Mouse (Mus musculus): Measurements from ENCODE around the gene Iqcj. TPM values are rescaled to one million over a fixed set of nuclear protein-coding genes. Genes with fewer than 3 reads are reported as not detected.
A peak's percentile ranks its signal among the peaks of the same experiment; 100 is the strongest.

Gene Iqcj
- total and polyA plus RNA-seq, 2 experiments from 2014 or later: 0.24 to 2.5 TPM

DNA sequence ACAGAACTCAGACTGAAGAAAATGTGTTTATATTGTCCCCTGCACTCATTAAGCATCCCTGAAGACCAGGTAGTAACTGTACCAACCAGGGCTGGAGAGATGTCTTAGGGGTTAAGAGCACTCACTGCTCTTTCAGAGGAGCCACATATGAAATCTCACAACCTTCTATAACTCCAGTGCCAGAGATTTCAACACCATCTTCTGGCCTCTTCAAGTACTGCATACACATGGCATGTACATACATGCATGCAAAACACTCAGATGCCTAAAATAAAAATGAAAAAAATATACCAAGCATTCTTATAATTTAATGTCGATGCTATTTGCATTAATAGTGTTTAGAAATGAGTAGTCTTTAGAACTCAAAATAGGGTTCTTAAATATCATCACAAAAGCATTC, 88.0 kb downstream of the Iqcj start:
- ATAC-seq (no peak), DNase-seq (no peak)
- Histone ChIP-seq H3K4me2 (ENCODE audit: low read depth) (no peak overlapping the region), H3K9me3 (ENCODE audit: low read length) (no peaks in the 10 kb centered on the region), H3K9ac (no peak overlapping the region), H3K27ac (ENCODE audit: low read depth, low read length) (no peak overlapping the region), H3K36me3 (ENCODE audit: insufficient read depth) (no peaks in the 10 kb centered on the region), H3K27me3 (ENCODE audit: insufficient read depth, low read length) (no peaks in the 10 kb centered on the region), H3K4me3 (ENCODE audit: low read depth, low read length) (no peak overlapping the region), H3K4me1 (ENCODE audit: insufficient read depth) (0 out of 2 replicates have a peak, but pooled peaks cover 1% of the 10 kb centered on the region)
- no peak; the same call in 1 of the 2 replicates for TF ChIP-seq CTCF (IDR thresholded peaks at IDR 0.05; ENCODE audit: low read depth)
- 86% methylated on average over 1 of the region's 1 CpGs for WGBS

DNA sequence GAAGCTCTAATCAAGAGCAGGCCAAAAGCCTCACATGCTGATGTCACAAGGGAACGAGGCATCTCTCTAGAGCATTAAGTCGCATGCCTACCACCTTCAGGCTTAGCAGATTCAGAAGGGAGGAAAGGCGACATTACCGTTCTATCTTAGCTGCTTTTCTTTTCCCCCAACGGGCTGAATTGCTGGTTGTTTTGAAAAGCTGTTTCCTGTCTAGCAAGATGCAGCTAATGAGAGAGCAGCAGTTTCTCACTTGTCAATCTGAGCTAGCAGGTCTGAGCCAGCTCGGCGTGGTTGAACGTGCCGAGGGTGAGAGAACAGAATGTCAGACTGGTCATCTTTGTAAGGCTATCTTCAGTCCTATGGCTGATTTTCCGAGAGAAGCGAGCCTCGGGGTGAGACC, 91.3 kb downstream of the Iqcj start:
- H3K27ac ChIP-seq (ENCODE audit: low read depth, low read length): no peak overlapping the region
- no peaks in the 10 kb centered on the region for H3K9me3 ChIP-seq (ENCODE audit: low read length)
- ATAC-seq (peak; percentile 86), DNase-seq (peak; percentile 55)
- H3K4me3 ChIP-seq (ENCODE audit: low read depth, low read length): no peak overlapping the region
- no peaks in the 10 kb centered on the region for H3K27me3 ChIP-seq (ENCODE audit: insufficient read depth, low read length)
- no peaks in the 10 kb centered on the region for H3K36me3 ChIP-seq (ENCODE audit: insufficient read depth)
- H3K4me1 ChIP-seq (ENCODE audit: insufficient read depth): no peaks in the 10 kb centered on the region
- WGBS: 28% methylated on average over 12 of the region's 12 CpGs
- no peak overlapping the region for H3K4me2 ChIP-seq (ENCODE audit: low read depth)
- H3K9ac ChIP-seq: no peak overlapping the region
- TF ChIP-seq CTCF (IDR thresholded peaks at IDR 0.05; ENCODE audit: low read depth): no peak

DNA sequence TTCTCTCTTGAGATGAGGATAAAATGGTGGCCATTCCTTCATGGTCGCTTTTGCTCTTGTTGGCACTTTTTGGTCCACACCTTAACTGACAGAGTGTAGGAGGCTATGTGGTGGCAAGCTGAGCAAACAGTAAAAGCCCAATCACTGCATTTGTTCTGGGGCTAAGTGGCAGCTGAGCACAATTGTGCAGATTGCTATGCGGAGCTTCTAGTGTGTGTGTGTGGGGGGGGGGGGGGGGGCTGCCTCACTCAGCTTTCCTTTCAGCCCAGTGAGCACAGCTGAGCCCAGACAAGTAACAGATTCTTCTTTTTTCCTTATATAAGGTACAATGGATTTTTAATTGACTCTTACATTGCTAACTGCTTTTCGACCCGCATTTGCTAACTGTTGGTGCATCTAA, 110.4 kb downstream of the Iqcj start:
- Histone ChIP-seq H3K27ac (ENCODE audit: low read depth, low read length) (no peak overlapping the region; the same call in 1 of the 2 replicates), H3K36me3 (ENCODE audit: insufficient read depth) (no peaks in the 10 kb centered on the region), H3K4me3 (ENCODE audit: low read depth, low read length) (no peak overlapping the region), H3K4me2 (ENCODE audit: low read depth) (no peak overlapping the region), H3K9me3 (ENCODE audit: low read length) (no peaks in the 10 kb centered on the region), H3K9ac (no peak overlapping the region), H3K4me1 (ENCODE audit: insufficient read depth) (no peaks in the 10 kb centered on the region), H3K27me3 (ENCODE audit: insufficient read depth, low read length) (no peaks in the 10 kb centered on the region)
- WGBS: 48% methylated on average over 4 of the region's 4 CpGs
- ATAC-seq (peak; percentile 86), DNase-seq (peak; percentile 20)
- no peak for TF ChIP-seq CTCF (IDR thresholded peaks at IDR 0.05; ENCODE audit: low read depth)

GRCm38 (mm10) chr3:68012342-68012741, 120.3 kb downstream of the Iqcj start:
- no peak overlapping the region for H3K4me2 ChIP-seq (ENCODE audit: low read depth)
- no peak overlapping the region for H3K9ac ChIP-seq
- ATAC-seq: no peak
- no peak for DNase-seq
- H3K27me3 ChIP-seq (ENCODE audit: insufficient read depth, low read length): no peaks in the 10 kb centered on the region
- no peaks in the 10 kb centered on the region for H3K4me1 ChIP-seq (ENCODE audit: insufficient read depth)
- no peak overlapping the region for H3K4me3 ChIP-seq (ENCODE audit: low read depth, low read length)
- H3K36me3 ChIP-seq (ENCODE audit: insufficient read depth): no peaks in the 10 kb centered on the region
- H3K9me3 ChIP-seq (ENCODE audit: low read length): no peaks in the 10 kb centered on the region
- no peak overlapping the region for H3K27ac ChIP-seq (ENCODE audit: low read depth, low read length)
- no peak for TF ChIP-seq CTCF (IDR thresholded peaks at IDR 0.05; ENCODE audit: low read depth)

- H3K4me2 ChIP-seq (ENCODE audit: low read depth): no peak overlapping the region
- no peak for DNase-seq
Observed at GRCm38 (mm10) chr3:68015786-68016185, 123.8 kb downstream of the Iqcj start.

DNA sequence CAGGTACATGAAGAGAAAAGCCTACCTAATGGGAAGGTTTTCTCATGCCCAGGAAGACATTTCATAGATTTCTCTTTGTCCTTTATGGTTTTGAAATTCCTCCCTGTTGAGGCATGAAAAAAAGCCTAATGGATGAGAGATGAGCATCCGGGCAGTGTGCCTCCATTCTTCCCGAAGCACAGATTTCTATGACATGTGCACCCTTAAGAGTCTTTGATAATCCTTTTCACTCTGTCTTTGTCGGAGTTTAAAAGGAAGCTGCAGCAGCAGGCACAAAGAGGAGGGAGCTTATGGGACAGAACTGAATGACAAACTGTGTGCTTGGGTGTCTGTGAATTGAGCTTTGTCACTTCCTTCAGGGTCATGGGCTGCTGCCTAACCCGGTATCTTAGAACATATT, 127.4 kb downstream of the Iqcj start:
- H3K36me3 ChIP-seq (ENCODE audit: insufficient read depth): no peaks in the 10 kb centered on the region
- H3K9ac ChIP-seq: no peak overlapping the region
- no peak overlapping the region for H3K27ac ChIP-seq (ENCODE audit: low read depth, low read length)
- 32% methylated on average over 4 of the region's 4 CpGs for WGBS
- no peak for TF ChIP-seq CTCF (IDR thresholded peaks at IDR 0.05; ENCODE audit: low read depth)
- H3K4me3 ChIP-seq (ENCODE audit: low read depth, low read length): no peak overlapping the region
- H3K4me2 ChIP-seq (ENCODE audit: low read depth): no peak overlapping the region
- no peaks in the 10 kb centered on the region for H3K27me3 ChIP-seq (ENCODE audit: insufficient read depth, low read length)
- no peak for ATAC-seq
- DNase-seq: no peak
- no peaks in the 10 kb centered on the region for H3K4me1 ChIP-seq (ENCODE audit: insufficient read depth)
- H3K9me3 ChIP-seq (ENCODE audit: low read length): no peaks in the 10 kb centered on the region

More at GRCm38 (mm10) chr3:68015786-68016185, 123.8 kb downstream of the Iqcj start:
- no peaks in the 10 kb centered on the region for H3K4me1 ChIP-seq (ENCODE audit: insufficient read depth)
- H3K9ac ChIP-seq: no peak overlapping the region
- no peak for TF ChIP-seq CTCF (IDR thresholded peaks at IDR 0.05; ENCODE audit: low read depth)
- H3K9me3 ChIP-seq (ENCODE audit: low read length): no peaks in the 10 kb centered on the region
- WGBS: 8% methylated on average over 1 of the region's 1 CpGs
- ATAC-seq: no peak
- H3K27ac ChIP-seq (ENCODE audit: low read depth, low read length): no peak overlapping the region
- H3K27me3 ChIP-seq (ENCODE audit: insufficient read depth, low read length): no peaks in the 10 kb centered on the region
- no peak overlapping the region for H3K4me3 ChIP-seq (ENCODE audit: low read depth, low read length)
- H3K36me3 ChIP-seq (ENCODE audit: insufficient read depth): no peaks in the 10 kb centered on the region

DNA sequence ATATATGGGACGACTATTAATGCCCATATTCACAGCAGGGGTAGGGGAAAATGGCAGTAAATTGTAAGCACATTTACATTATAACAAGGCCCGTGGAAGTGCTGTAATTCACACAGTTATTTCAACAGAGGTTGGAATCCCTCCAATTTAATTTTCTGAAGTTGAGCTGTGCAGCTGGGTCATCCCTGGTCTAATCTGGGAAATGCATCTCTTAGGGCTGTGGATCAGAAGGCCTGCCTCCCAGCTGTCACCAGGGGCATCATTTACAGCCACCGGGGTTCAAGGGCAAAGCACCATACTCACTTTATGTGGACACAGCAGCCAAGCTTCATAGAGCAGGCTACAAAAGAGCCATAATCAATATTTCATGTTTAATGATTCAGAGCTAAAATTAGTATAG, 144.1 kb downstream of the Iqcj start:
- Histone ChIP-seq H3K27me3 (ENCODE audit: insufficient read depth, low read length) (no peaks in the 10 kb centered on the region), H3K4me3 (ENCODE audit: low read depth, low read length) (no peak overlapping the region), H3K9me3 (ENCODE audit: low read length) (no peaks in the 10 kb centered on the region), H3K36me3 (ENCODE audit: insufficient read depth) (no peaks in the 10 kb centered on the region), H3K9ac (no peak overlapping the region), H3K4me2 (ENCODE audit: low read depth) (no peak overlapping the region), H3K4me1 (ENCODE audit: insufficient read depth) (no peaks in the 10 kb centered on the region), H3K27ac (ENCODE audit: low read depth, low read length) (no peak overlapping the region)
- TF ChIP-seq CTCF (IDR thresholded peaks at IDR 0.05; ENCODE audit: low read depth): no peak
- WGBS: 31% methylated on average over 3 of the region's 3 CpGs
- no peak for ATAC-seq
- DNase-seq: no peak

DNA sequence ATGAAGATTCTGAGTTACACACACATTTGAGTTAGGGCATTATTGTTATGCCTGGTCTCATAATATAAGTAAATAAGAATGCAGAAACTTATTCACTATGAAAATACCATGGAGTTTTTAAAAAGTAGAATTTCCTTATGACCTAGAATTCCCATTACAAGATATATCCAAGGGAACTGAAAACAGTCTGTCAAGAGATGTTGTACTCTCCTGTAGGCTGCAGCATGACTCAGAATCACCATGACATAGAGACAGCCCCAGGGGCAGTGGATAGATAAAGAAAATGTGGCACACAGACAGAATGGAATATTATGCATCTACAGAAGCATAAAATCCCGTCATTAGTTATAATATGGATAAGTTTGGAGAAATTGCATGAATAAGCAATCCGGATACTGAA, 150.9 kb downstream of the Iqcj start:
- Histone ChIP-seq H3K9ac (no peak overlapping the region), H3K36me3 (ENCODE audit: insufficient read depth) (no peaks in the 10 kb centered on the region), H3K4me1 (ENCODE audit: insufficient read depth) (0 out of 2 replicates have a peak, but pooled peaks cover 3% of the 10 kb centered on the region), H3K27me3 (ENCODE audit: insufficient read depth, low read length) (no peaks in the 10 kb centered on the region), H3K27ac (ENCODE audit: low read depth, low read length) (no peak overlapping the region), H3K4me2 (ENCODE audit: low read depth) (no peak overlapping the region), H3K9me3 (ENCODE audit: low read length) (no peaks in the 10 kb centered on the region), H3K4me3 (ENCODE audit: low read depth, low read length) (no peak overlapping the region)
- DNase-seq: no peak
- TF ChIP-seq CTCF (IDR thresholded peaks at IDR 0.05; ENCODE audit: low read depth): no peak
- ATAC-seq: no peak
- 86% methylated on average over 2 of the region's 2 CpGs for WGBS

Measured in forebrain, postnatal 0 days (tissue).